Mouse (Mus musculus) CH12.LX (cell line): ENCODE measurements around the gene Cacna1b.

Experiments used
- CHD1 ChIP-seq: IDR thresholded peaks from 2 replicates; pipeline ENCODE4 v1.6.1; 2012; ENCODE audit warnings: low read depth, low read length, improper control_type of control experiment, inconsistent platforms
- CTCF ChIP-seq, 2 experiments: IDR thresholded peaks in 1 of 2; conservative IDR thresholded peaks in 1 of 2; 2 replicates each; pipeline ENCODE4 v1.5.1; 2011 to 2012; ENCODE audit warnings: low read depth in 2 of 2, low read length in 2 of 2, improper control_type of control experiment in 1 of 2, inconsistent platforms in 1 of 2, mild to moderate bottlenecking in 1 of 2, moderate library complexity in 1 of 2
- EP300 ChIP-seq: IDR thresholded peaks from 2 replicates; pipeline ENCODE4 v1.6.1; 2011; ENCODE audit warnings: low read length, improper control_type of control experiment
- MAX ChIP-seq: IDR thresholded peaks from 2 replicates; pipeline ENCODE4 v1.6.1; 2011; ENCODE audit warnings: low read length, improper control_type of control experiment
- MEF2A ChIP-seq: IDR thresholded peaks from 2 replicates; pipeline ENCODE4 v1.6.1; 2014; ENCODE audit warnings: low read depth, mild to moderate bottlenecking, inconsistent platforms, low read length, improper control_type of control experiment, borderline replicate concordance
- POLR2A ChIP-seq: IDR thresholded peaks from 2 replicates; pipeline ENCODE4 v1.6.1; 2011; ENCODE audit warnings: low read depth, mild to moderate bottlenecking, improper control_type of control experiment, low read length
- SIN3A ChIP-seq: IDR thresholded peaks from 2 replicates; pipeline ENCODE4 v1.6.1; 2012; ENCODE audit warnings: low read length, improper control_type of control experiment, inconsistent platforms
- TCF12 ChIP-seq: IDR thresholded peaks from 2 replicates; pipeline ENCODE4 v1.6.1; 2014; ENCODE audit warnings: low read depth, mild to moderate bottlenecking, inconsistent platforms, low read length, improper control_type of control experiment
- USF1 ChIP-seq: IDR thresholded peaks from 2 replicates; pipeline ENCODE4 v1.6.1; 2014; ENCODE audit warnings: low read depth, mild to moderate bottlenecking, inconsistent platforms, low read length, improper control_type of control experiment

GRCm38 (mm10) chr2:24679012-24679651 is 83.8 kb downstream of the Cacna1b start:
- no peak for TF ChIP-seq POLR2A
- no peak for TF ChIP-seq CHD1
- no peak for TF ChIP-seq MEF2A
- TF ChIP-seq CTCF (conservative IDR thresholded peaks at IDR 0.05 in 1 of 2, IDR thresholded peaks at IDR 0.05 in 1 of 2; ENCODE audit: low read depth in 2 of 2, low read length in 2 of 2) = peak in 1 of 2 experiments; percentile 28; a peak in 1 of 4 replicates
- TF ChIP-seq USF1 = no peak
- no peak for TF ChIP-seq EP300
- no peak for TF ChIP-seq TCF12
- no peak for TF ChIP-seq SIN3A
- TF ChIP-seq MAX = no peak
